Mouse (Mus musculus): ENCODE measurements around the gene Triml1. TPM values are rescaled to one million over a fixed set of nuclear protein-coding genes. Genes with fewer than 3 reads are reported as not detected.

The Triml1 gene
- polyA plus RNA-seq (2021; fragmentation: Nextera tagmentation): not detected in 2 replicates
- long read RNA-seq, experiment 1: 0 reads
- long read RNA-seq, experiment 2: 0 reads

GRCm38 (mm10) chr8:43141386-43141785, at the start of gene Triml1:
Gene Triml1 (minus strand): TSS chr8:43141486.

GRCm38 (mm10) chr8:43180054-43180690, 38.9 kb upstream of the Triml1 start, which contains the start of gene Triml2:
Gene Triml2 (plus strand): TSS chr8:43180541.

Other genes with a start within 250 kb of the Triml1 start
- not detected in 2 replicates for gene Triml2, start 39.1 kb upstream of the Triml1 start, polyA plus RNA-seq (2021; fragmentation: Nextera tagmentation)
- gene Zfp42, start 165.5 kb upstream of the Triml1 start, polyA plus RNA-seq (2021; fragmentation: Nextera tagmentation): not detected in 2 replicates